Mouse (Mus musculus) c-Kit-positive CD71-negative TER-119-negative erythroid progenitor cells, embryonic 14.5 days (primary cell): ENCODE data around the gene Plxdc2.

ENCODE experiments used
- DNase-seq: peaks from one replicate; pipeline ENCODE4 v3.0.0-alpha.2; 2013; ENCODE audit warnings: low read depth

Plxdc2 gene

DNA sequence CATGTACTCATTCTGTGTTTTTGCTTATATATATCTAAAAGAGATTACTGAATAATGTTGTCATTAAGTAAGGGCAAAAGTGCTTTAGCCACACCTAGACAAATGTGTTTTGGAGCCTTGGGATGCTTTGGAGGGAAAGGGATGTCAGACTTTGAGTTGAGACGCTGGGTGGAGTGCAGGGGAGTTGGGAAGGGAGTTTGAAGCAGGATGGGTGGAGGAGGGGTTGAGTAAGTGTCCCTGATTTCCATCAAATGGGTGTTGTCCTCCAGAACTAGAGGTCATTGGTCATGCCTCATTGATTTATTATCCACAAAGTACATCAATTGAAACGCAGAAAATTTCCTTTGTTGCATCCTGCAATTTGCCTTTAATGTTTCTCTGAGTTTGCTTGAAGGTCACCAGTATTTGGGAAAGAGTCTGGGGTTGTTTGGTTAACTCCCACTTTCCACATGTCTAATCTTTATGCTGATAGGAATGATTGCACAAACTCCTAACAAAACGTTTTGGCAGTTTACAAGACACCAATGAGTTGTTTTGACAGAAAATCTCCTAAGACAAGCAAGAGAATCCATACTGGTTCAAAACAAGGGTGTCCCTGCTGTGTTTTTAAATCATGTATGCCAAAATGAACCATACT is 58.4 kb downstream of the Plxdc2 start:
- no peak for DNase-seq

DNA sequence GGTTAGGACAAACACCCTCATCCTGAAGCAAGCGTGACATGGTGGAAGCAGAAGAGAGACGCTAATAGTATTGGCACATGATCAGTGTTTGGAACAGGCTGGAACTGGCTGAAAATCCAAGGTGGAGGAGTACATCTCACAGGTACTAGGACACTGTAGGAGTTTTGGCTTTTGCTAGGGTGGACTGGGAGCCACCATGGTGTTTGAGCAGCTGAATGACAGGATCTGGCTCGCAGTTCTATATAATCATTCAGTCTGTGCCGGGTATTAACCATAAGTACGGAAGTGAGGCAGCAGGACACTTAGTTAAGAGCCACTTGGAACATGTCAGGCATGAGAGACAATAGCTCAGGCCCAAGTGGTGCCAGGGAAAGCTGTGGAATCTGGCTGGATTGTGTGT is 82.9 kb downstream of the Plxdc2 start:
- no peak for DNase-seq

DNA sequence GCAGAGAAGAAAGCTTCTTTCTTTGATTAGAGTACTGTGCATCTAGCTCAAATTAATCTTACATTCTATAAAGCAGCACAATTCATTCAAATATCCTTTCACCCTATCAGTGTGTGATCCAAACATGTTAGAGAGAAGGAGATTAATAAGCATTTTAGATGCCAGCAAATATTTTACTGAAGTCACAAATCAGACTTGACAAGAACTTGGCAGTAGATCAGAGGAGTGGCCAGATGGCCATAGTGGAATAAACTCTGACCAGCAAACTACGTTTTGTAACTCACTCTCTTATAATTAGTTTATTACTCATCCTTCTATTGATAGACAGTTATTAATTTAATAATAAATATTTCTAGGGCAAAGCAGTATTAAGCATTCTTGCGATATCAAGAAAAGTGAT is 86.5 kb downstream of the Plxdc2 start:
- no peak for DNase-seq

DNA sequence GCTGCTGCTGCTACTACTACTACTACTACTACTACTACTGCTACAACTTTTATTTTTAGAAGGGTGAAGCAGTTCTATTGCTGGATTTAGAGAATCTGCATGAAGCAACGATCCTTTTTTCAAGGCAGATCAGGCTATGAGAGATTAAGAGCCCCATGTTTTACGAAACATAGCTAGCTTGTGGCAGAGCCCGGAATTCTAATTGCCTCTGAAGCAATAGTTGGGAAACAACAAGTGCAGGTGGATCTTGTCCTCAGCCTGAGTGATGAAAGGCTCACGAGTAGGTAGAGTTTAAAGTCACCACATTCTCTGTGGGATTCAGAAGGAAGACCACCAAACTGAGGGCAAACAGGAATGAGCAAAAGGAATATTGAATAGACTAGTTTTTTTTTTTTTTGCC is 91.8 kb downstream of the Plxdc2 start:
- no peak for DNase-seq

DNA sequence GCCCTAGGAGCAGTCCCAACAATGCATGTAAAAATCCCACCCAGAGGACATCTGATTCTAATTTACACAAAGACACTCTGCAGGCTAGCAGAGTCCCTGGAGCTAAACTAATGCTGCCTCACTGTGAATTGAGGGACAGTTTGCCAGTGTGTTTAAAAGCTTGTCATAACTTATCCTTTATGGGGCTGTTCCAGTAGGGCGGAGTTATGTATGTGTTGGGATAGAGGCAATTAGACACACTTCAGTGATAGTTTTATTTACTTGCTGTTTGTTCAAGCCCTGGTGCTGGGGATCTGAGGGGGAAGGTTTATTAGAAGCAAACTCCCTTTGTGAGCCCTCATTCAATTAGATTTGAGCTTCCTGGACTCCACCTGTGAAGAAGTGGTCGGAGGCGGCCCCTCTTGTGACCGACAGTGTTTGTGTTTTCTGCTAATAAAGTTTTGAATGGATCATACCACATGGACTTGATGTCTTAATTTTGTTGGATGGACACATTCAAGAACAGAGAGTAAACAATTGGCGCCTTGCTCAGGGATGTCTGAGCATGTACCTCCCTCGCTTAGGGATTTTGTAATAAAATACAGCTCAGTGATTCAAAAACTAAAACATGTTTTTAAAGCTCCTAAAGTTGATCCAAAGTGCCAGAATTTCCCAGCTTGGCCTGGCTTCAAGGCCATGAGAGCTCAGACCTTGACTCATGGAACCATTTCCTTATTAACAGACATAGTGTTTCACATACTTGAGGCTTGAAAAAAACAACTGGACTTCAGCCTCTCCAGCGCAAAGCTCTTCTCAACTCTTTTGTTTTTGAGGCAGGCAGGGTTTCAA is 94.9 kb downstream of the Plxdc2 start:
- DNase-seq: no peak

DNA sequence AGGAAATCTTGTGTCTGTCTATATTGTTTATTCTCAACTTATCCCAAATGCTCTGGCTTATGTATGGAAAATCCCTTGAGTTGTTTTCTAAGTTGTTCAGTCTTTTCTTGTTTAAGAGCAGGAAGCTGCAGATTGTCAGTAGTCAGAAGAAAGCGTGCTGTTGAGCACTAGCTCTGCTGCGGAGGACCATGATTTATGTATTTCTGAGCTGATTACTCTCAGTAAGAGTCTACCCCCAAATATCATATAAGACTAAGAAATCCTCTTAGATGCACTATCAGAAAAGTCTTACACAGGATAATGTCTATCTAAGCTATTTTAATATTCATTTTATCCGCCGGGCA is 95.5 kb downstream of the Plxdc2 start:
- DNase-seq: no peak

DNA sequence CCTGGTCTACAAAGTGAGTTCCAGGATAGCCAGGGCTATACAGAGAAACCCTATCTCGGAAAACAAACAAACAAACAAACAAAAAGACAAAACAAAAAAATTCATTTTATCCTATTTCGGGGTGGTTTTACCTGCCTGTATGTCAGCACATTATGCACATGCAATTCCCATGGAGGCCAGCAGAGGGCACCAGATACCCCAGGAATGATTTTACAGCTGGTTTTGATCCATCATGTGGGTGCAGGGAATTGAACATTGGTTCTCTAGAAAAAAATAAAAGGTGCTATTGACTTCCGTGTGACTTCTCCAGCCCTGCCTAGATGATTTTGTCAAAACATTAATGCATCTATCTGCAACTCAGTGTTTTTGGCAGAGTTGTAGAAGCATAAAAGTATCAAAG is 96.0 kb downstream of the Plxdc2 start:
- DNase-seq: no peak

DNA sequence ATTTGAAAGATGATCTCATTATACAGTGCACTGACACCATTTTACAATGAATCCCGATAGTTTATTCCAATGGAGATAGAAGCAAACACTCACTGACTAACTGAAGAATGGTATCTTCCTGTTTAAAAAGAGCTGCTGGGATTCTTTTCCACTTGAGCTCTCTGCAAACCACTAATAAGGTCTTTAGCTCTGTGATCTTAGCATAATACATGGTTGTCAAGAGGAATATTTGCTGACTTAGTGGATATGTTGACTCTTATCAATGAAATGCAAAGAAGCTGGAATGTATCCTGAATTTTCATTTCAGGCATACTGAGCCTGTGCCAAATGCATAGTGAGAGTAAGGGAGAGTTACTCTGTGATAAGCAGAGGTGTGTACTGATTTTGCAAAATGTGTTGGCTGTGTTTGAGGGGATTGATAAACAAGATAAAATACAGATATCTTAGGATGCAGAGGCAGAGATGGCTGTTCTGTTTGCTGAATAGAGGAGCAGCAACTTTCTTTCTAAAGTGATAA is 100.2 kb downstream of the Plxdc2 start:
- no peak for DNase-seq

DNA sequence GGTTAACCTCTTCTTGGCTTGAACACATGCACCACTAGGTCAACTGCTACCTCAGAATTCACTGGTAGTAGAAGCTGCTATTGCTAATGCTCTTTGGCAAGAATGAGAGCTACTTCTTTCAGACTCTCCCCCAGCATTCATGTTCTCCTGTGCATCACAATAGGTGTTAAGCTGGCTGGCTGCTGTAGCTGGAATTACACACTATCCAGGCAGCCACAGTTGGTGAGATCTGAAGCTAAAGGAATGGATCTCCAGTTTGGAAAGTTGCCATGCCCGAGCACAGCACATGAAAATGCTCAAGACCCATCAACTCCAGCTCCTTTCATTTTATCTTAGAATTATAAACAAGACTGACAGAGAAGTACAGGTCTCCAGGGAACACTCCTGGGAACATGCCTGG is 103.4 kb downstream of the Plxdc2 start:
- no peak for DNase-seq

DNA sequence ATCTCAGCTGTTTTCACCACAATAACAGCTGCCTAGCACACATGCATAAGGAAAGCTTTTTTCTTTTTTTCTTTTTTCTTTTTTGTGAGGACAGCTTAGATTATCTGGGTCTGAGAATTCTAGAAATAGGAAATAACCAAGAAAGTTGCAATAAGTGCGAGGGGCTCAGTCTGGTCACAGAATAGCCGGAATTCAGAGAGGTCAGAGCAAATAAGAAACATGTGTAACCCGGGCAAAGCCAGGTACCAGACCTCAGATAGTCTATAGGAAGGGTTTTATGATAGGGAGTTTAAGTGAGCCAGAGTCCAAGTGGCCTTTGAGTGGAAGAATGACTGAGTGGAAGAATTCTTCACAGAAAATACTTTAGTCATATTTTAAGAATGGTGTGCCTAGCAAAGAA is 114.0 kb downstream of the Plxdc2 start:
- no peak for DNase-seq

DNA sequence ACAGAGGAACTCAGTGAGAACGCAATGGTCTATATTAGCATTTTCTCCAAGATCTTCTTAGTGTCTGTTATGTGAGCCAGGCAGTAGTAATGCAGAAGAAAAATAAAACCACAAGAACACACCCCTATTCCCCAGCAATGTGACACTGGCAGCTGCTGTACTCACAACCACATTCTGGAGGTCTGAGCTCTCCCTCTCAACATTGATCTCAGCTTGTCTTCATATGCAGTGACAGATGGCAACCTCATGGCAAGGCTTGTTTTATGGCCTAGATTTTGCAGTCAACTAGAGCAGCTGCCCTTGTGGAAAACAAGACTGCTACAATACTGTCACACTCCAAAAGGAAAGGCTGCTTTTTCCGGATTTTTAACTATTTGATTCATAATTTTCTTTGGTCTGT is 127.8 kb downstream of the Plxdc2 start:
- no peak for DNase-seq

DNA sequence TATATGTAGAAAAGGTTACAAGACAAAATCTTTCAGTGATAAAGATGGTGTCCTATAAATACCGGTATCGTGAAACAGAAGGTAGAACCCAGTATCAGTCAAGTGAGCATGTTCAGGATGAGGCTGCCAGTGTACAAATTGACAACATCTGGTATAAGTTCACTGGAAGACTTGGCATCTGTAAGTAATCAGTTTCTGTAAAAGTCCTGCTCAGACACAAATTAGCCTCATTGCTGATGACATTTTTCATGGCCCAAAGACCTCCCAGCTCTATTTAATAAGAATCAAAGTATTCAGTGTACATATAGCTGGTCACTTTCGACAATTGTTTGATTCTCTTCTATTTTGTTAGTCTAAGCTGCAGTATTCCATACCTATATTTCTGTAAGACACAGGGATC is 129.9 kb downstream of the Plxdc2 start:
- no peak for DNase-seq

DNA sequence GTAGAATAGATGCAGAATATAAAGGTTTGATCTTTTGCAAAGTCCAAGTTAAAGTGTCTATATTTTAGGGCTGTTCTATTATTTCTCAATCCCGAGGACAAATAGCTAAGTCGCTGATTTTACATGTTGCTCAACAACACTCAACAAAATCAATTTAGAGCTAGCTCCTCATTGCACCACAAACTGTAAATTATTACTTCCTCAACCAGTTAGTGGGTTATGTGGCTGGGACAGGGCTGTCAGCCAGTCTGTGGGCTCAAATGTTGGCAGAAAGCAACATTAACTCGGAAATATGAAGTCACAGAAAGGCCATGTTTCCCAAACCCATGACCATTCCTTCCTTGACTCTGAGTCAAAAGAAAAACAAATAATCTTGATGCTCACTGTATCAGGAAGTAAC is 135.1 kb downstream of the Plxdc2 start:
- peak; percentile 16 for DNase-seq

DNA sequence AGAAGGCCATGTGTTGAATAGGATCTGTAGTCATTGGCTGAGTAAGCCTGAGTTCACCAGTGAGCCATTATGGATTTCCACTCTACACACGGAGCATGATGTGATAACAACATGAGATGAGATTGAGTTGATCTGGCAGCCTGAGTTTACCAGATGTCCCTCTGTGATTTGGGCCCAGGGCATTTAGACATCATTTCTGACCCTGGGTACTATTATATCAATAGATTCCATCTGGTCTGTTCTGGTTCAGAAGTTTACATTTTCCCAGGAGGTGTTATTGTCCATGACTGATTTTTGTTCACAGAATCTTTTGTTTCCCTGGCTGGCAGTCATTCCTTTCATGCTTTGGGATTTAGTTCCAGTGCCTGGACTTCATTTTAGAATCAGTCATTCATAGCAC is 146.7 kb downstream of the Plxdc2 start:
- no peak for DNase-seq

DNA sequence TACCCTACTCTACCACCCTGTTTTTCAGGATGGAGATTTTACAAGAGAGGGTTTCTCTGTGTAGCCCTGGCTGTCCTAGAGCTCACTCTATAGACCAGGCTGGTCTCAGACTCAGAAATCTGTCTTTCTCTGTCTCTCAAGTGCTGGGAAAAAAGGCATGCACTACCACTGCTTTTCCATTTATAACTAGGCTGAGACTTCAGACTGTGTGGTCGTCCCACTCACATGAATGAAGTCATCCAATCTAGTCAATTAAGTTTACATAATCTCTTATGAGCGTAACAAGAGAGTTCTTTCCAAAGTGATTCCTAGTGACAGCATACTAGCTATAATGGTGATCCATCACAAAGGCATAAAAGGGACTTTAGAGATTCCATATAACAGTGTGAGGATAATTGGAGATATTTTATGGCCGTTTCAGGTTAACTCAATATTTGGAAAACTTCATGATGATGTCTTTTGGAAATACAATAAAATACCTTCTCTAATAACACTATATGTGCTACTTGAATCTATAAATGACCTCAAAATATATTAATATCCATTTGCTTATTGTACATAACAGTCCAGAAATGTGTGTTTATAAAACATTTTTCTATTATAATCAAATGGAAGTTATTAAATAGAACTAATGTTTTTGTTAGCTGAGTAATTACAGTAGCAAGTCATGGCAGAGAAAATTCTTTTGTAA is 151.6 kb downstream of the Plxdc2 start:
- no peak for DNase-seq

DNA sequence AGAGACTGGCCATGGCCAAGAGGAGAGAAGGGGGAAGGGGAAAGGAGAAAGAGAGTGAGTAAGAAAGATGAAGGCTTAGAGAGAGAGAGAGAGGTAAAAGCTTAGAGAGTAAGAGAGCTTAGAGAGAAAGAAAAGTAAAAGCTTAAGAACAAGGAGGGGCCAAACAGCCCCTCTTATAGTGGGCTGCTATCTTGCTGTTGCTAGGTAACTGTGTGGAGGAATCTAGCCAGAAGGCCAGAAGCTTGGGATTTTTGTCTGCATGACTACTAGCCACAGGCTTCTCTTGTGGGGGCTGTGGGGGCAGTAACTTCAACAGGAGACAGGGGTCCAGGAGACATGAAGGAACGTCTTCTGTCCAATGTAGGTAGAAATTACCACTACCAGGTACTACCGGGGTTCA is 162.0 kb downstream of the Plxdc2 start:
- DNase-seq: no peak

DNA sequence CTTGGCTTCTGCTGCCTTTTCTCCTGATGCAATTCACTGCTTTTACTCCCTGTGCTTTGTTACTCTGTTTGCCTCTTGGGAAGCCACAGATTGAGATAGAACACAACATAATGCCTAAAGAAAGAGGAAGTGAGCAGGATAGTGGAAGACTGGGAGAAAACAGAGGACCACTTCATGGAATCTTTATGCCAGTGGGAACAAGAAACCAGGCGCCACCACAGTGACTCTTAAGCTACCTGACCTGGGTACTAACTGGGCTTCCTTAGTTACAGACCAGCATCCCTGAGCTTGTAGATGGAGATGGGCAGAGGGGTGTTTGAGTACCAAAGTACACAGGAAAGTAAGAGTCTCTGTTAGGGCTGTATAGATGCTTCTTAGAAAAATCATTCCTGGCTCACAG is 167.3 kb downstream of the Plxdc2 start:
- DNase-seq: no peak

DNA sequence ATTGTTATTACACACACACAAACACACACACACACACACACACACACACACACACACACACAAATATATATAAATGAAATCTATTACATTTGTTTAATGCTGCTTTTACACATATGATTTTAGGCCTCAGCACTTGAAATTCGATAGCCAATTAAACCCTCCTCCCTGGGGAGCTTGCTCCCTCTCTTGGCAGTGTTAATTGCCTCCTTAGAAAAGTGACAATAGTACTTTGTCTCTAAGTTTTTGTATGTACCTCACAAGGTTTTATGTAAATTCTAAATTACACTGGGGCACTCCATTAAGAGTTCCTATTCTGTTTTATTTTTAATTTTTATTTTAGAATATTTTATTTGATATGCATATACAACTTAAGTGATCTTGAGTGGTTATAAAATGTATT is 176.1 kb downstream of the Plxdc2 start:
- no peak for DNase-seq

DNA sequence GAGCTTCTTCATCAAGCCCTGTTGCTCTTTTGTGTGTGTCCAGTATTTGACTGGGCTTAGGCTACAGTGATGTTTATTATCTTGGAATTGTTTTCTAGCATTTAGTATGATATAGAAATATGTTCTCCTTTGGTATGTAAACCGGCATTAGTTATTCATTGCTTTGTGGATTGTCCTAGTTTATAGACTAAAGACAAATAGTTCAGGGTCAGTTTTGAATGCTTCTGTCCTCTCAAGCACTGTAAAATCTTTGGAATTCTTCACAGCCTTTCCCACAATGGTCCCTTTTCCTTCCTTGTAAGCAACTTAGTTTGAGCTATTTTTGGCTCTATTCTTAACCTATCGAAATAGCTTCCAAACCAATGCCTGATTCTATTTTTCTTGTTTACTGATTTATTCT is 178.5 kb downstream of the Plxdc2 start:
- DNase-seq: no peak

DNA sequence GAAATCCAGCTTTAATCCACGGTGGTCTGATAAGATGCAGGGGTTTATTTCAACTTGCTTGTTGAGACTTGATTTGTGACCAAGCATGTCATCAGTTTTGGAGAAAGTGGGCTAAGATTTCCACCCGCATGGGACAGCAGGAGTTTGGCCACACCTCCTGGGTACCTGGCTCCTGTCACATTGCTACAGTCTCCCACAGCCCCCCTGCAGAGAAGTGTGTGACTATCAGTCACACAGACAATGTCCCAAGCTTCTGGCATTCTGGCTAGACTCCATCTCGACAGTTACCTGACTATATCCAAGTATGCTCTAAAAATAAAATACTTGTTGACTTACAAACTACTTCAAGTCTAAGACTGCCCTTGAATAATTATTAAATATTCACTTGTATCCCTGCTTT is 185.1 kb downstream of the Plxdc2 start:
- DNase-seq: no peak

DNA sequence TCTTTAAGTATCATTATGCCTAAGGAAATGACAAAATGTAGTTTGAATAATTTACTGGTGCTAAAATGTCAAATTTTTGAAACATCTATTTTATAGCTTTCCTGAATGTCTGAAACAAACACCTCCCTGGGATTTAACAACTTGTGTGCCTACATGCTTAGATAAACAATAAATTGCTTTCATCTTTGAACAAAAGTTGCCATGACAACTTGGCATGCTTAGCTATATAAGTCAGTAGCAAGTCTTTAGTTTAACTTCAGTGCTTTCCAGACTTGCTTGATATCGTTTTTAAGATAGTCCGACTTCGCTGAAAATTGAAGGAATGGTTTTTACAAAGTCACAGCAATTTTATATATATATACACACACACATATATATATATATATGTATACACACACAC is 189.1 kb downstream of the Plxdc2 start:
- no peak for DNase-seq

DNA sequence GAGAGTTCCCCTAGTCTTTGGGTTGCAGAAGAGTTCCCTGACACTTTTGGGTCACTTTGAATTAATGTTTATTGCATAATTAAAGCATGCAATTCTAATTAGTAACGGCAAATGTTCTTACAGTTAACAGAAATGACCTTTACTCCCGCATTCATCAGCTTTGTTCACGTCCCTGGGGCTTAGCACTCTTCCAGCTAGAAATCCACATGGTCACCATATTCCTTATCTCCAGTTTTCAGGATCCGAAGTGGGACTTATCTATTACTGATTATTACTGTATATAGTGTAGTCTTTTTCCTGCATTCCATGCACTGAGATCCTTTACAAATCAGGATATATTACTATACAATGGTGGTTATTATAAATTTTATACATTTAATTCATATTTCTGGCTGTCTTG is 203.2 kb downstream of the Plxdc2 start:
- DNase-seq: no peak

DNA sequence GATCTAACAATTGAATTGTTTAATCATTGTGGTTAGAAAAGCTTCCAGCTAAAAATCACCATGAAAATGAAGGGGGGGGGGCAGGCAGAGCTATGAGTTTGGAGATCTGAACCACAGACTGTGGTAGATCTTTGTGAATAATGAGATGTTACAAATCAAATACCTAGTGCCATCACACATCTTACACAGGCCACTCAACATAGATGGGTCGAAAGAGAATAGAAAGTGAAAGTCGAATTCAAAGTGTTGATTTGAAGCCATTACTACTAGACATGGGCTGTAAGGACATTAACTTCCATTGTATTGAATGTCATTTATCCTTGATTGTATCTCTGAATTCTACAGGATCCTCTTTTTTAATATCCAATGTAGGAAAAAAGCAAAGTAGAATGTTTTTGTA is 212.2 kb downstream of the Plxdc2 start:
- no peak for DNase-seq
